Mouse (Mus musculus) forelimb bud, embryonic 11.5 days (tissue): ENCODE measurements around the gene Kank2.
A peak's percentile ranks its signal among the peaks of the same experiment; 100 is the strongest.

ENCODE experiments used
- DNase-seq: peaks from one replicate; pipeline ENCODE4 v3.0.0-alpha.2; 2012; ENCODE audit warnings: low read depth, low spot score

Gene Kank2

DNA sequence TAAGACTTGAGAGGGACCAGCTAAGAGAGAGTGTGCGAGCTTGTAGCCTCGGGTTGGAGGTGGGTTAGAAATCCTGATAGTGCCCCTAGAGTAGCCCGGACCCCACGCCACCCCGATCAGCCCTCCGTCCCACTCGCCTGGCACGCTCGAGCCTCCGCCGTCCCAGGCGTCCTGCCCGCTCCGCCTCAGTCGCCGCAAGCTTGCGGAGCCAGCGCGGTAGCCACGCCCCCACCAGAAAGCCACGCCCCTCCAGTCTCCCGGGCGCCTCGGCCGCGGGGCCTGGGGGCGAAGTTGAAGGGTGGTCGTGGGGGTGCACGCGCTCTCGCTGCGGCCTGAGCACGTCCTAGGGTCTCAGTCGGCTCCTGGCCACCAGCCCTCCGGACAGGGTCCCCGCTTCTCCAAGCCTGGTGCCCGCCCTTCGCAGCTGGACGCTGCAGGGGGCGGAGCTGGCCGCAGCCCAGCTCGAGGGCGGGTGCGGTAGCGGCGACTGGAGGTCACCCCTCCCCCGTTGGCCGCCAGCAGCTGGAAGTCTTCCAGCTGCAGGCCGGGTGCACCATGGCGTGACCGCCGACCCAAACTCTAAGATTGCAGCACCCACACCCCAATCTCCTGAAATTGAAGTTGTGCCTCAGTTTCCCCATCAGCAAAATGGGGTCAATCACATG is at the start of gene Kank2:
TSS of gene Kank2 (minus strand) at position 400 of the 665 bp plus-strand sequence.
- DNase-seq: peak; percentile 82

GRCm38 (mm10) chr9:21847926-21848325 is 49.4 kb upstream of the Kank2 start:
- no peak for DNase-seq

- DNase-seq: peak; percentile 21
Observed at GRCm38 (mm10) chr9:21847425-21847824, 48.9 kb upstream of the Kank2 start.

- peak; percentile 73 for DNase-seq
Observed at GRCm38 (mm10) chr9:21846755-21847341, 48.3 kb upstream of the Kank2 start.

- DNase-seq: no peak
Observed at GRCm38 (mm10) chr9:21845381-21846080, 47.0 kb upstream of the Kank2 start.

GRCm38 (mm10) chr9:21843086-21843485 is 44.5 kb upstream of the Kank2 start:
- no peak for DNase-seq

DNA sequence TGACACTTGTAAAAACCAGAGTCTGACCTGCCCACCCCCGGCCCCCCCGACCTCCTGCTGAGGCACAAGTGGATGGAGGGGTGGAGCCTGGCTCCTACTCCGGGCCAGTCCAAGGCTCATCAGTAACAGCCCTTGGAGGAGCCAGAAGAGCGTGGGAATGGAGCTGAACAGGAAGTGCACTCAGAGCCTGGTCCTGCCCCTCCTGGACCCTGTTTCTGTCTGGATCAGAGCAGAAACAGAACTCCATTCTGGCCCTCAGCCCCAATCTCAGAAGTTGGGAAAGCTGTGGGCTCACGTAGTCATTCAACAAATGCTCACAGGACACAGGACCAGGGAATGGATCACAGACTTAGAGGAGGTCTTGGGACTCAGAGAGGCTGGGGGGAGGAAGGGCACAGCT is 43.8 kb upstream of the Kank2 start:
- no peak for DNase-seq

DNA sequence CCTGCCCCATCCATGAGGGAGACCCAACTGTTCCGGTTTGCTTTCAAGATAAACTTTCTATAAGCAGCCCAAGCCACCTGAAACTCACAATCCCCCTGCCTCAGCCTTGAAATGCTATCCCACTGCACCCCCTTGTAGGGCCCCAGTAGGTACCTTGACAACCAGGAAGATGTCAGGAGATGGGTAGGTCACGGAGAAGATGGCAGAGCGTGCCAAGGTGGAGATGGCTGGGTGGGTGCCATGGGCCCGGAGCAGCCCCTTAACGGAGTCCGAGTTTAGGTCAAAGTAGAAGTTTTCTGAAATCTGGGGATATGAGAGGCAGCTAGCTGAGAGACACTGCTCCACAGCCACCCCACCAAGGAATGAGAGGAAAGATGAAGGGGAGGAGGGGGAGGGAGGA is 42.8 kb upstream of the Kank2 start:
- no peak for DNase-seq

DNA sequence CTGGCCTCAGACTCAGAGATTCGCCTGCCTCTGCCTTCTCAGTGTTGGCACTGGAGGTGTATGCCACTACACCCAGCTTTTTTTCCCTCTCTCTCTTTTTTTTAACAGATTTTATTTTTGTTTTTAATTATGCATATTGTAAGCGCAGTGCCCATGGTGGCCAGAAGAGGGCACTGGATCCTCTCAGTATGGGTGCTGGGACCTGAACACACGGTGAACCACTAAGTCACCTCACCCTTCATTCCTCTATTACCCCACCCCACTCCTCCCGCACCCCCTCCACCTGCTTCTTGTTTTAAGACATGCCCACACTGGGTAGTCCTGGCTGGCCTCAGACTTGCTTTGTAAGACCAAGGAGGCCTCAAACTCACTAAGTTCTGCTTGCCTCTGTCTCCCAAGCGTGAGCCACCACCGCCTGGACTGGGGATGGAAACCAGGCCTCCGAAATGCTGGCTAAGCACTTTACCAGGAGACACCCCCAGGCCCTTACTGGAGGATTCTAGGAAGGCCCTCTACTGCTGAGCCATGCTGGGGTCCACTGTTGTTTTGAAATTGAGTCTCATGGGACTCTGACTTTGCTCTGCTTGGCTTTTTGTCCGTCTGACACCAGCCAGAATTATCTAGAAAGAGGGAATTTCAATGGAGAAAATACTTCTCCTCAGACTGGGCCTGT is 41.7 kb upstream of the Kank2 start:
- DNase-seq: peak; percentile 48

- no peak for DNase-seq
Observed at GRCm38 (mm10) chr9:21837690-21838089, 39.1 kb upstream of the Kank2 start.

- no peak for DNase-seq
Observed at GRCm38 (mm10) chr9:21835258-21835912, 36.8 kb upstream of the Kank2 start, which contains the start of gene Angptl8. Angptl8 (plus strand) TSS chr9:21835510.

- no peak for DNase-seq
Observed at GRCm38 (mm10) chr9:21831558-21832240, 33.2 kb upstream of the Kank2 start.

- no peak for DNase-seq
Observed at GRCm38 (mm10) chr9:21830936-21831335, 32.4 kb upstream of the Kank2 start.

DNA sequence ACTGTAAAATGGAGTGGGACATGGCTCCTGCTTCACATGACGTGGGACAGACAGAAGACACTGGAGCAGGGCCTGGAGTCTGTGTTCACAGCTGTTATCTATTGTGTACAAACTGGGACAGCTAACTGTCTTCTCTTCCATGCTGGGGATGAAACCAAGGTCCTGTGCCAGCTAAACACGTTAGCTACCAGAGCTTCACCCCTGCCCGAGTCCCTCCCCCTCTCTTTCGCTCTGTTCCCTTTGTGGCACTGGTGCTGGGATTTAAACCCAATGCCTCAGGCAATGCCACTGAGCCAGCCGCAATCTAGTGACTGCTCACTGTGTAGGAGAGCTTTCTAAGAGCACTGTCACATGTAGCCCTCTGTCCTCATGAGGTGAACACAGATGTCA is 31.9 kb upstream of the Kank2 start:
- DNase-seq: no peak

DNA sequence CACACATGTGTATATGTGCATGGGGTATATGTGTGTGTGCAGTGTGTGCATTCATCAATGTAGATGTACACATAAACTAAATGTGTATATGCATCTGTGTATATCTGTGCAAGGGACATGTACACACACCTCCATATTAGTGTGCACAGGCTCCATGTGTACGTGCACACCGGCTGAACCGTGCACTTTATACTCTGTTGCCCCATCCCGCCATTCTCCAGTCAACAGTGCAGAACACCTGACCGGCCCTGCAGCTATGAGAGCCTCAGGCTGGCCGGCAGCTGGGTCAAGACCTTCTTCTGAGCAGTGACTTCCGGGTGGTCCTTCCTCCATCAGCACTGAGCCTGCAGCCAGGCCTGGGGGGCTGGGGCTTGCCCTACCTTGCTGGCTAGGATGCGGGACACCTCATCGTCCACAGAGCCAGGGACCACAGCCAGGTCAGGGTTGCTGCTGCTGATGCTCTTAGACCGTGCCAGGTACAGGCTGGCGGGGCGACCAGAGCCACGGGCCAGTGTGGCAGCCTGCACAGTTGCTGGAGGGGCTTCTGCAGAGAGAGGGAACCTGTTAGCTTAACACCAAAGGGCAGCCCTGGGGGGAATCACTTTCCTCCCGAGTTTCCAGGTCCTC is 31.4 kb upstream of the Kank2 start:
- no peak for DNase-seq

- DNase-seq: no peak
Observed at GRCm38 (mm10) chr9:21824366-21824765, 25.8 kb upstream of the Kank2 start.

DNA sequence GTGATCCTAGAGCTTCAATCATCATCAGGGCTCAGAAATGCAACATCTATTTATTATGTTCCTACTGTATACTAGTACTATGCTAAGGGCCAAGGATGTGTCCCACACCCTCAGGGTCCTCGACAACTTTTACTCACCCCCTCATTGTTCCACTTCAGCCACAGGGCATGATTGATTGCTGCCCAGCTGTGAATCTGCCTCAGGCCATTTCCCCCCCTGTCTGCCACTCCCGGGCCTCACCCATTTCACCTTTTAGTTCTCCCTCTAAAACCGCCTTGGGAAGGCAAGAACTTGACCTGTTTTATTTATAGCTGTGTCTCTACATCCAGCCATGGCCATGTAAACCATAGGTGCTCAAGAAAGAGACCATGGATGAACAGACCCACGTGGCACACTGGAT is 25.4 kb upstream of the Kank2 start:
- no peak for DNase-seq

- no peak for DNase-seq
Observed at GRCm38 (mm10) chr9:21822686-21823085, 24.1 kb upstream of the Kank2 start.

DNA sequence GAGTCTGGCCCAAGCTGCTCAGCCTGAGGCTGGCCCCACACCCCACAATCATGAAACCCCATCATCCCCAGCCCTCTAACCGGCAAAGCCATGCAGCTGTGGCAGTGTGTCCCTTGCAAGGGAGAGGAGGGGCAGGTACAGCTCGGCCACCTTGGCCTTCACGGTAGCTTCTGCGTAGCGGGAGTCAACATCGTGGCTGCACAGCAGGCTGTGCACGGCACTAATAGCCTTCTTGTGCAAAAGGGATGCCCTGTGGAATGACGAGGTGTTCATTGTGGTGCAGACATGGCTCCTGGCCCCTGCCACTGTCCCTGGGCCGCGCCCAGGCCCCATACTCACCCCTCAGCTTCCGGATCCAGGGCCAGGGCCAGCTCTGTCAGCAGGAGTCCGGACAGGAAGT is 21.6 kb upstream of the Kank2 start:
- DNase-seq: no peak

DNA sequence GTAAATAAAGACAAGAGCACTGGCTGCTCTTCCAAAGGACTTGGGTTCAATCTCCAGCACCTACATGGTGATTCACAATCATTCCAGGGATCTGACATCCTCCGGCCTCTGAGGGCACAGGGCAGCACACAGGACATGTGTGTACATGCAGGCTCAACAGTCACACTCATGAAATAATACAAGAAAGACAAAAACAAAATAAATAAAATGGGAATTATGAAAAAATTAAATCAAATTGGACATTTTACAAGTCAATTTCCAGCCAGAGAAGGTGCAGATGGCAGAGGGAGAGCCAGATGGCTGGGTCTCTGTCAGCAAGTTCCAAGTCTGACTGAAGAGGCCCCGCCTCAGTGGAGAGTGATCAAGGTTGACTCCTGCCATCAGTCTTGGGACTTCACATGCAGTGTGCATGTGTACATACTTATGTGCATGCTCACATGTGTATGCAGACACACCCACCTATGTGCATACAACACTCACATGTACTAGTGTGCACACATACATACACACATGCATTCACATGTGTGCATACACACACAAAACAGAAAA is 20.7 kb upstream of the Kank2 start:
- DNase-seq: no peak
